Mouse (Mus musculus) cerebellum, adult 8-10 months (tissue): ENCODE data around the gene Nup153.

Experiments used
- DNase-seq: peaks from one replicate; pipeline ENCODE4 v3.0.0; 2022

Nup153 gene

DNA sequence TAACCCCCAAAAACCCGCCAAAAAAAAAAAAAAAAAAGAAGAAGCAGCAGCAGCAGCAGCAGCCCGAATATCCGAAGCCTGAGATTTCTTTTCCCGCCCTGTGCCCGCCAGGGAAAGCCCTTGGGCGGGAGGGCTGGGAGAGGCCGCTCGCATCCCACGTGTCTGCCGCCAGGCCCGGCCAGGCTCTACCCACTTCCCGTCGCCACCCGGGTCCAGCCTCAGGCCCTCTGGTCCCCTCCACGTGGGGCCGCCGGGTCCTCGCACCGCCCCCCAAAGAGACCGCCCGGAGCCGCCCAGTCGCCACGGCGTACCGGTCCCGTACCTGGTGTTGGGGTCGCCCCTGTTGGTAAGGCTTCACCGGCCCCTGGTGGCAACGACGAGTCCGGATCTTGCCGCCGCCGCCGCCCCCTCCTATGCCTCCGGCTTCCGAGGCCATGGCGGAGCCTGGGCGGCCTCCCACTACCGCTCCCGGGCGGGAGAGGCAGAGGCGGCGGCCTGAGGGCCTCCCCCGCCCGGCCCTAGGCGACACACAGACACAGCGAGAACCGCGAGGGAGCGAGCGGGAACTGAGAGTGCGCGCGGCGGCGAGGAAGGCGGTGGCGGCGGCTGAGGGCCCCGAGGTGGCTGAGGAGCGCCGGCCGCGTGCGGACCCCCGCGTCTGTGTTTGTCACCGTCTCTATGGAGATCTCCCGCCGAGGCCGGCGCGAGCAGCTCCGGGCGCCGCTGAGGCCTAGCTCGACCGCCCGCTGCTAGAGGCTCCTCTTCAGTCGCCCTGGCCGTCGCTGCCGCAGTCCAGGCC is 503 bp downstream of the Nup153 start:
- no peak for DNase-seq

- peak; percentile 36 for DNase-seq
These were observed 1.3 kb downstream of the Nup153 start for GRCm38 (mm10) chr13:46726288-46727037.

GRCm38 (mm10) chr13:46725227-46725626 is 2.5 kb downstream of the Nup153 start:
- DNase-seq, result no peak

DNA sequence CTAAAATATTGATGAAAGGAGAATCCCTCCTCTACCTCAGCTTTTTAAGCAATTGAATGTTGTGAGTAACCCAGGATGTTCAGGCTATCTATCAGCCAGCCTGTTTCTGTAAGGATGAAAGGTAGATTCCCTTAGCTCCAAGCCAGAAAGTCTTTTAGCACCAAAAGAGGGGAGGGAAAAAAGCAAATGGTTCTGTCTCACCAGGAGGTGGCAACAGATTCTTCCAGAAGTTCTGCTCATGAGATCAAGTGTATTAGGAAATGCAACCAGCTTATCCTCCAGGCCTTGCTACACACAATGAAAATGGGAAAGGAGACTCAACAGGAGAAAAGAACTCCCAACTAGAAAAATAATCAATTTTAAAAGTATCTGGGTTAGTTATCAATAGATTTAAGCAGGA is 3.4 kb downstream of the Nup153 start:
- no peak for DNase-seq

GRCm38 (mm10) chr13:46721009-46721408 is 6.7 kb downstream of the Nup153 start:
- no peak for DNase-seq

GRCm38 (mm10) chr13:46718893-46719400 is 8.8 kb downstream of the Nup153 start:
- no peak for DNase-seq

DNA sequence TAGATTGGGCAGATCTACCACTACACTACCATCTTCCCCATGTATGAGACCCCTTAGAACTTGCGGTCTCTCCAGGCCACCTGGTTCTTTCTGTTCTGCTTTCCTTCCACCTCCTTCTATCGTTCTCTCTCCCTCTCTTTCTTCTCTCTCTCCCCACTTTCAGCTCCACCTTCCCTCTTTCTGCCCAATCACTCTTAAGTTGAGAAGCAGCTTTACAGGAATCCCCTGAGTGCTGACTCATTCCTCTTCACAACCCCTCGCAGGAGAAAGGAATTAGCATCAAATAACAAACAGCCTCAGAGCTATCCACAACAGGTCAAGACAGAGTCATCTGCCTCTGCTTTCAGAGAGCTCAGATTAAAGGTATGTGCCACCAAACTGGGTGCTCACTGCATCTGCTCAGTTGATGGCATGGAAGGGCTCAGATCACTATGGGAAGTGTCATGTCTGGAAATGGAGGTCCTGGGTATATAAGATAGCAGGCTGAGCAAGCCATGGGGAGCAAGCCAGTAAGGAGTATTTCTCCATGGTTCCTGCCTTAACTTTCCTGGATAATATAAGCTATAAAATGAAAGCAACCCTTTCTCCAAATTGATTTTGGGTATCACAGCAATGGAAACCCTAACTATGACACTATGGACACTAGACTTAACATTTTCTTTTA is 11.6 kb downstream of the Nup153 start:
- DNase-seq, result no peak

- no peak for DNase-seq
These were observed 14.3 kb downstream of the Nup153 start for GRCm38 (mm10) chr13:46713486-46713885.

DNA sequence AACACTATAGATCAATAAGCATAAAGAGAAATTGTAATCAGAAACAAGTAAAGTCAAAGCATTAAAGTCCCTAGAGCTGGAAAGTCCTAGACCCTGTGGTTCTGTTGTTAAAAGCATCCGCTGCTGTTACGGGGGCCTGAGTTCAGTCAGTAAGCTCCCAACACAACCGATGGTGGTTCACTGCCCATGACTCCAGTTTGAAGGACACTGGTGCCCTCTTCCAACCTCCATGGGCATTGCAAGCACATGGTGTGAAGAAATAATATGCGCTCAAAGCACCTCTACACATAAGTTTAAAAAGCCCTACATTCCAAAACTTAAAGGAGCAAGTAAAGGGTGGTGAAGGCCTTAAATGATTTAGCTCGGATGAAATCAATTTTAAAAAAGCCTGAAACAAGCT is 24.6 kb downstream of the Nup153 start:
- DNase-seq, result no peak

DNA sequence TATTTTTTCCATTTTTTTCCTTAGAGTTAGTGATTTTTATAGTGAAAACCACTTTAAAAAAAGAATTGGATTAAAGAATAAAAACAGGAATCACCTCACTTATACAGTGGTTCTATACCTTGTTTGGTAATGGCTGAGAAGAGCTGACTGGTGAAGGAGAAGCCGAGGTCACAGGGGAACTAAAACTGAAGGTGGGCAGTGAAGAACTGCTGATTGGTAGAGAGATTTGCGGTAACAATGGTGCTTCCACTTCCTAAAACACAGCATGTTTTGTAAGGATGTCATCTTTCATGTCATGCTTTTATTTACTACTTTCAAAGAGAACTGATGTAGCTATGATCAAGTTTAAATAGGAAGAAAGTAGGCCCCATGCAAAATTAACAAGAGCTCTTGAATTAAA is 26.3 kb downstream of the Nup153 start:
- DNase-seq, result no peak

- DNase-seq, result no peak
These were observed 28.4 kb downstream of the Nup153 start for GRCm38 (mm10) chr13:46699372-46699771.

DNA sequence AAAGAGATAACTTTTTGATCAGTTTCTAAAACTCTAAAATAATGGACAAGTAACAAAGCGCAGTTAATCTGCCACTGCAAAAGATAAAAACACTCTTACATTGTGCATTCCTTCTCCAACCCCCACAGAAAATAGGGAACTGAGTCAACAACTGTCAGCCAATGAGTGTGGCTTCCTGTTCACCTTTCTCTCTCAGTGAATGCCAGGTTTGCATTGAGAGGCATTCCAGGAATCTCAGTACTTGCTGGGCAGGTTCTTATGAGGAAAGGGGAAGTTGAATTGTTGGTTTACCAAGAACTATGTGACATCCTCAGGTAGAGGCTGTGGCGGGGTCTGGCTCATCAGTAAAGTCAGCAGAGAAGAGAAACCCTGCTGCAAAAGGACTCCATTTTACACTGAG is 31.0 kb downstream of the Nup153 start:
- DNase-seq, result no peak

DNA sequence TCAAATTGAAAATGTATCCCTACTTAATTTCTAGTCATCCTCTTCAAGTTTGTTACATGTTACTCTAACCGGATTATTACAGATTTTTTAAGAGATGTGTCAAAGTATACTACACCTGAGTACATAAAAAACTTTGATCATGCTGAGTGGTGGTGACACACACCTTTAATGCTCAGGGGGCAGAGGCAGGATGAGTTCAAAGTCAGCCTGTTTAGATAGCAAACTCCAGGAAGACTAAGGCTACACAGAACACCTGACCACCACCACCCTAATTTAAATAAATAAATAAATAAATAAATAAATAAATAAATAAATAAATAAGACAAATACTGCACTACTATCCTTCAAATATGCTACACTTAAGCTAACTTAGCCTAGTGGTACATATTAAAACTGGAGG is 31.8 kb downstream of the Nup153 start:
- DNase-seq, result no peak

GRCm38 (mm10) chr13:46695296-46695908 is 32.3 kb downstream of the Nup153 start:
- DNase-seq, result no peak

GRCm38 (mm10) chr13:46690559-46691241 is 37.0 kb downstream of the Nup153 start:
- DNase-seq, result no peak

DNA sequence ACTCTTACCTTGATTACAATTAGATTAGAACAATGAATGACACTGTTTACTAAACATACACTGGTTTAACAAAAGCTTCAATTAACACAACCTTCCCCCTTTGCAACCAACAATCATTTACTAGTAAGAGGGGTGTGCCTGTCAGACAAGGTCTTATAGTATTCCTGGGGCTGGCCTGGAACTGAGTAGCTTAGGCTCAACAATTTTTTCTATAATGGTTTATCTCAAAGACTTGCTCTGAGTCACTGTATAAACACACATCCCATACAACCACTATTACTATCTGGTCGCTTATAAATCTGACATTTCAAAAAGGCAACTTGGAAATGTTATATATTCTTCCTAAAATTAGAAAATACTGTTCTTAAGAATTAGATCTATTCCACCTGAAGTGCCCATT is 44.4 kb downstream of the Nup153 start:
- no peak for DNase-seq

DNA sequence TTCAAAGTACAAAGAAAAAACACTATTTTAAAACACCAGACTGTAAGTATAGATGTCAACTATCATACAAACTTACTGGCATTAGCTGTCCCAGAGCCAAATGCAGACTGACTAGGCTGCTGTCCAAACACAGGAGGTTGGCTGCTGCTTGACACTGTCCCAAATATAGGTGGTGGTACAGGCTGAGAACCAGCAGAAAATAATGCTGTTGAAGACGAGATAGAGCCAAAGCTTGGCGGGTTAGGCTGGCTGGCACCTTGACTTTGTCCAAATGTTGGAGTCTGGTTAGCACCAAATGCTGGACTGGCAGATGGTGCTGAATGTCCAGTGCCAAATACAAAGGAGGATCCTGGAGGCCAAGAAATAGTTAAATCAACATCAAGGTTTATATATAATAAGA is 44.8 kb downstream of the Nup153 start:
- DNase-seq, result peak; percentile 41

- DNase-seq, result no peak
These were observed 50.0 kb downstream of the Nup153 start for GRCm38 (mm10) chr13:46677721-46678120.

DNA sequence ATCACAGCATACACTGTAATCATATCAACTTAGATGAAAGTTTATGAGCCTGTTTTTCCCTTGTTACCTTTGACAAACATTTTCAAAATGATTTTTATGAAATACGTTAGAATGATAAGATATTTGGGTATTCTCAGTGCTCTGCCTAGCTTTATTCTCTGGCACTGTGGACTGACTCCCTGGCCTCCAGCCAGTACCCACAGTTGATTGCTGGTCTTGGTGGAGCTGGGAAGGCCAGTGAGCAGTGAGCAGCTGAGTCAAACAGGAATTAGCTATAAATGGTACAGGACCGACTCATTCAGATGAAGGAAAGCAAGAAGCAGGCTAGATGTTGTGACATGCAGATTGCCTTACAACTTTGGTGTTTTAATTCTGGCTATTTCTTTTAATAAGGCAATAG is 53.1 kb downstream of the Nup153 start:
- DNase-seq, result peak; percentile 31

DNA sequence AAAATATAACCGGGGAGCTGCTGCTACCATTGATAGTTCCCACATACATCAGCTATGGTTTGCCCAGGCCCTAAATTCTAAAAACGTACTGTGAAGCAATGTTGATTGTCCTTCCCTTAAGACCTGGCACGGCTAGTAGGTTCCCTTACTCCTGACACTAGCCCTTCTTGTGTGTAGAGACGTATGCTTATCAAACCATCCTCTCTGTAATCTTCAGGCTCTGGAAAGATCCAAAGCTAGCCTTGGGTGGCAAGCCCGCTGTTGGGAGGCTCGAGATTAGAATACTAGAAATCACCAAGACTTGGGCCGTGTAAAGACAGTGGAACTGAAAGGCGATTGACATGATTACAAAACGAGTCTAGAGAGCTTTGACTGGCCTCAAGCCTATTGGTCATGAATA is 57.2 kb downstream of the Nup153 start:
- DNase-seq, result no peak

DNA sequence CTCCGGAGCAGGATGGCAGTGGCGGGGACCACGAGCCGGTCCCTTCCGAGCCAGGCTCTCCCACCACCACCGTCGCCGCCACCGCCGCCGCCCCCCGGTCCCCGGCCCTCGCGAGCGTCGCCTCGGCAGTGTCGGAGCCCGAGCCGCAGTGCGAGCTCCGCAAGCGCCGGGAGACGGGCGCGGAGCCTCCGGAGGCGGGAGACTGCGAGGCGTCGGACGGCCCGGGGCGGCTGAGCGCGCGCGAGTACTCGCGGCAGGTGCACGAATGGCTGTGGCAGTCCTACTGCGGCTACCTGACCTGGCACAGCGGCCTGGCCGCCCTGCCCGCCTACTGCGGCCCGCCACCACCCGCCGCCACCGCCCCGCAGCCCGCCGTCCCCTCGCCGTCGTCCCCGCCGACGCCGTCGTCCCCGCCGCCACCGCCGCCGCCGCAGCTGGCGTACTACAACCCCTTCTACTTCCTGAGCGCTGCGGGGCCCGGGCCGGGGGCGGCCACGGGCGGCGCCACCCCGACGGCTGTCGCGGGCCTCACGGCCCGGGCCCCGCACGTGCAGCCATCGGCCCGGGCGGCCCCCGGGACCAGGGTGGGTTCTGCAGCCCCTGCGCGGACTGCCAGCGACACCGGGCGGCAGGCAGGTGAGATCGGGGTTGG is 58.0 kb downstream of the Nup153 start:
- DNase-seq, result no peak

DNA sequence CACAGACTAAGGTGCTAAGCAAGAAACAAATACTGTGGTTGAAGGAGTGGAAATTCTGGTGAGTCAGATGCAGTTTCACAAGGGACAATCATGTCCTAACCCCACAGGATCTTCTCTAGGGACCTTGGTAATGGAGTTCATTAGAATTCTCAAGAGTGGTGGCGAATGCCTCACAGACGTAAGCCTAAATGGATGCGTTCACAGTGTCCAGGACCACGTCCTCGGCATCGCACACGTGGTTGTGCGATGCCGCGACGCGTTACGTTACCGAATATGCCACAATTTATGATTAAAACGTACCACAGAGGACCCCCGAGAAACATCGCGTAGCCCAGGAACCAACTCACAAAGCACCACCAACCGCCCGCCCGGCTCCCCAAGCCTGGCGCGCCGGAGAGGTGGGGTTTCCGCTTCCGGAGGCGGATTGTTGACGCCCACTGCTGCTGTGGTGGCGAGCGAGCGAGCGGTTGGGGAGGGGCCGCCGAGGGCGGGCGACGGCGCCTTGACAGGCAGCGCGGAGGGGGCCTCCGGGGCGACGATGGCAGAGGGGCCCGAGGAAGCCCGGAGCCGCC is 58.6 kb downstream of the Nup153 start, which contains the start of gene Fam8a1:
Fam8a1 (plus strand) TSS at position 475 of the 572 bp plus-strand sequence.
- peak; percentile 92 for DNase-seq
